Mouse (Mus musculus) monocyte, adult 5-6 weeks (primary cell): ENCODE measurements around the gene Ttll5. TPM values are rescaled to one million over a fixed set of nuclear protein-coding genes. Genes with fewer than 3 reads are reported as not detected.

ENCODE experiments used
- ATAC-seq: fragments of 153-309, 156-312 bp; replicated peaks from 2 replicates; pipeline ENCODE4 v1.8.0; 2017; ENCODE audit warnings: mild to moderate bottlenecking; ENCODE audit not compliant: low TSS enrichment, insufficient number of reproducible peaks, severe bottlenecking, poor library complexity, low FRiP score
- total RNA-seq: library from RNA; stranded (forward); fragments of 200-1000, 200-491, 200-594 nt; gene quantifications from 3 replicates; pipeline ENCODE4 v1.2.3, GENCODE M21; 2017

Ttll5 gene
- total RNA-seq, 1 experiment from 2014 or later = 17.6 TPM

GRCm38 (mm10) chr12:86102686-86103085, 278.2 kb downstream of the Ttll5 start:
- ATAC-seq = no peak

- no peak for ATAC-seq
These were observed 278.9 kb downstream of the Ttll5 start for GRCm38 (mm10) chr12:86103391-86103790.

GRCm38 (mm10) chr12:86103852-86104251, 279.4 kb downstream of the Ttll5 start:
- ATAC-seq = no peak

- no peak for ATAC-seq
These were observed 279.8 kb downstream of the Ttll5 start for GRCm38 (mm10) chr12:86104297-86104696.

- no peak for ATAC-seq
These were observed 281.1 kb downstream of the Ttll5 start for GRCm38 (mm10) chr12:86105546-86105945.

GRCm38 (mm10) chr12:86106086-86106485, 281.6 kb downstream of the Ttll5 start:
- no peak for ATAC-seq

- ATAC-seq = no peak
These were observed 283.2 kb downstream of the Ttll5 start for GRCm38 (mm10) chr12:86107645-86108044.

GRCm38 (mm10) chr12:86109531-86109930, 285.1 kb downstream of the Ttll5 start:
- no peak for ATAC-seq

- ATAC-seq = no peak
These were observed 286.2 kb downstream of the Ttll5 start for GRCm38 (mm10) chr12:86110637-86111036.

Other genes with a start within 250 kb of the Ttll5 start
- gene Jdp2, start 225.6 kb upstream of the Ttll5 start, total RNA-seq = 28.2 to 43.6 TPM (median 32.9 TPM) in 3 replicates
- 28.7 to 49.6 TPM (median 34.2 TPM) in 3 replicates for gene Batf, start 138.0 kb upstream of the Ttll5 start, total RNA-seq
- gene Flvcr2, start 78.1 kb upstream of the Ttll5 start, total RNA-seq = 0.21 TPM in 1 of 3 replicates, not detected in the others
- 17.2 to 32.8 TPM (median 25.8 TPM) in 3 replicates for gene Erg28, start 109 bp upstream of the Ttll5 start, total RNA-seq